Mouse (Mus musculus) activated CD4-positive, CD25-positive, alpha-beta regulatory T cell, adult 4 months (primary cell): Measurements from ENCODE around the gene Cyp2s1. TPM values are rescaled to one million over a fixed set of nuclear protein-coding genes. Genes with fewer than 3 reads are reported as not detected.

ENCODE experiments used
- ATAC-seq: one replicate; pipeline ENCODE4 v1.8.0; 2017
- polyA plus RNA-seq, 2 experiments: library from polyadenylated mRNA; unstranded; fragments of 100-300 nt; shearing (Covaris generic); gene quantifications; one replicate each; pipeline ENCODE4 v1.2.1; 2017

The Cyp2s1 gene
- polyA plus RNA-seq: 1 to 10 TPM; 3.2 to 4.9 TPM

DNA sequence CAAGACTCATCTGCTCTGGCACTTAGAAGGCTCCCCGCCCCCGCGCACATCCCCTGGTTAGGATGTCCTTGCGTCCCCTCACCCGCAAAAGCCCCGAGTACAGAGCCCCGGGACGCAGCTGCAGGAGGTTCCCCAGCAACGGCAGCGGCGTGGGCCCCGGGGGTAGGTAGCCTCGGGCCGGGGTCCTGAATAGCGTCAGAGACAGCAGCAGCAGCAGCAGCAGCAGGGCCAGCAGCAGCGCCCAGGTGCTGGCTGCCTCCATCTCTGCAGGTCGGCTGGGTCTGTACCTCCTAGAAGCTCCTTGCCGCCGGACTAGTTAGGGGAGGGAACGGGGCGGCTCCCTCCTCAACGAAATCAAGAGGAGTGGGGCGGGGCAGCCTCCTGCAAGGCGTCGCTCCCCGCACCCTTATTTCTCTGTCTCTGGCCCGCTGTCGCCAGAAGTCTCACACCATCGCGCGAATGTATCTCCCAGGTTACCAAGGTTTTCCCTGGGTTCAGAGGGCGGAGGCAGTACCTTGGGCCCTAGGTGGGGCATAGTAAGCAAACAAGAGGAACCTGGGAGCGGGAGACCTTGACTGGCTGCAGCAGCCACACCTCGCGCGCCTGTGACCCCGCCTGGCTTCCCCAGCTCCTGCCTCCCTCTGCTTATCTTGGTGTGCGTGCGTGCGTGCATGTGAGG, at the start of gene Cyp2s1:
Cyp2s1 (minus strand) TSS at position 673 of the 679 bp plus-strand sequence.
- peak; percentile 69 for ATAC-seq

- no peak for ATAC-seq
These were observed 48.1 kb upstream of the Cyp2s1 start for GRCm38 (mm10) chr7:25864861-25865260.

DNA sequence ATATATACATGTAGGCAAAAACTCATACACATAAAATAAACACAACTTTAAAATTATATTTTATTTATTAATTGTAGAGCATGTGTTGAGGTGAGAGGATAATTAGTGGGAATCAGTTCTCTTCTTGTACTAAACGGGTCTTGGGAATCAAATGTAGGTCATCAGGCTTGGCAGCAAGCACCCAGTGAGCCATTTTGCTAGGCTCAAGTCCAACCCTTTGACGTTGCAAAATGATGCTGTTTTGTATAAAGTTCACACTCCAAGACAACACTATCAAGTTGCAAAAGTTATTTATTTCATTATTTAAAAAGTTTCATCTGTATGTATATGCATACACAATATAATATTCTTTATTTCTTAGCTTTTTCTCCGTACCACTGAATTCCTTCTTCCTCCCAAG, 47.0 kb upstream of the Cyp2s1 start:
- no peak for ATAC-seq

- no peak for ATAC-seq
These were observed 45.7 kb upstream of the Cyp2s1 start for GRCm38 (mm10) chr7:25862365-25862764.

DNA sequence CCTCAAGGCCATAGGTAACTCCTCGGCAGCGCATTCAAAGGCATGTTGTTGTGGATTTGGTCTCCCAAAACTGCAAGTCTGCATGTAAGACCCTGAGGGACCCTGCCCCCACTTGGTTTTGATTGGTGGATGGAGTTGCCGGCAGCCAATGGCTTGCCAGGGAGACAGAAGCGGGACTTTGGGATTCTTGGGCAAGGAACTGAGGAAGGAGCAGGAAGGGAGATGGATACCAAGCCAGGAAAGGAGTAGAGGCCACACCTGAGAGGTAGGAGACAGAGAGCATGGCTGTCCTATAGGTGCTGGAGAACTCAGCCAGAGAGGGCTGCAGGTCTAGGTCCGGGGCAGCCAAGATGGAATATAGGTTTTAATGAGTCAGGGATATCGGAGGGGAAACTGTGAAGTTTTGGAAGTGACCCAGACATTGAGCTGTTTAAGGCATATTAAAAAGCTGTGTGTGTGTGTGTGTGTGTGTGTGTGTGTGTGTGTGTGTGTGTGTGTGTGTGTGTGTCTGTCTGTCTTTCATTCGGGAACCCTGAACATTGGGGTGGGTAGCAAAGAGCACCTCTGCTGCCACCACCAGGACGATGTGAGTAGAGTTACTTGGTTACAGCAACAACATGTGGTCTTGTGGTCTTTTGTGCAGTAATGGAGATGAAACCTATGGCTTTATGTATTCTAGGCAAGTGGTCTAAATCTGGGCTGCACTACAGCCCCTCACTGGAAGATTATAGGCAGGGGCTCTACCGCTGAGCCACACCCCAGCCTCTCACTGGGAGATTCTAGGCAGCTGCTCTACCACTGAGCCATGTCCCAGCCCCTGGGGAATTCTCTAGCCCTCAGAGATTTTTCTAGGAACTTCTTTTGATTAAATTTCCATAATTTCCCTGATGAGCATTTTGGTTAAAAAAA, 43.5 kb upstream of the Cyp2s1 start:
- ATAC-seq: no peak

DNA sequence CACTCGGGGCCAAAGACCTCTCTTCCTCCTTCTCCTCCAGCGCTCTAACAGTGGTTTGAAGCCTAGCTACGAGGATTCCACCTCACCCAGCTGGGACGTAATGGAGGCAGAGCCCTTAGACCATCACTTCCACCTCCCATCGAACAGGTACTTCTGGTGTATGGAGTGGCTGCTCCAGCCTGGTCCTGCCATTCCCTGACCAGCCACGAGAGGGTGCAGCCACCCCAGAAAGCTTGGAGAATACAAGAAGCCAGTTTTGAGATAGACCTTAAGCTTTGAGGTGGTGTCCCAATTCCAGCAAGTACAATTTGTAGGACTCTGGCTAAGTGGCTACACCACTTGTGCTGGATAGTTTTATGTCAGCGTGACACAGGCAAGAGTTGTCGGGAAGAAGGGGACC, 38.4 kb upstream of the Cyp2s1 start:
- peak; percentile 79 for ATAC-seq

- ATAC-seq: no peak
These were observed 31.7 kb upstream of the Cyp2s1 start for GRCm38 (mm10) chr7:25848444-25848812.

GRCm38 (mm10) chr7:25847722-25848443, 31.2 kb upstream of the Cyp2s1 start:
- ATAC-seq: peak; percentile 76

GRCm38 (mm10) chr7:25844885-25845284, 28.2 kb upstream of the Cyp2s1 start:
- ATAC-seq: no peak

GRCm38 (mm10) chr7:25844423-25844822, 27.7 kb upstream of the Cyp2s1 start:
- no peak for ATAC-seq

- no peak for ATAC-seq
These were observed 26.8 kb upstream of the Cyp2s1 start for GRCm38 (mm10) chr7:25843492-25843891.

DNA sequence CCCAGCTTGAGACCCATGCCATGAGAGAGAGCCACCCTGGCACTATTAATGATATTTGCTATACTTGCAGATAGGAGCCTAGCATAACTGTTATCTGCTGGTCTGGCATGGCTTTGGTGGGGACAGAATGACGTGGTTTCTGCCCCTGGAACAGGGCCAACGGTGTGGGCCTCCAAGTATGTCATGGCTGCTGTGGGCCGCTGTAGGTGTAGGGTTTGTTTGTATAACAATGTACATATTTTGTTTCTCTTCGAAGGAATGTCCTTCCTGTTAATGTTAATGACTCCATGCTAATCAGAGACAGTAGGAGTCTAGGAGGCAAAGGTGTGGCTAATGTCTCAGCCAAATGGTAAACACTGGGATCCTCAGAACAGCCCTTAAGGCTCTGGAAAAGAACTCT, 24.2 kb upstream of the Cyp2s1 start:
- ATAC-seq: no peak

GRCm38 (mm10) chr7:25835188-25835891, 18.6 kb upstream of the Cyp2s1 start:
- ATAC-seq: peak; percentile 98

DNA sequence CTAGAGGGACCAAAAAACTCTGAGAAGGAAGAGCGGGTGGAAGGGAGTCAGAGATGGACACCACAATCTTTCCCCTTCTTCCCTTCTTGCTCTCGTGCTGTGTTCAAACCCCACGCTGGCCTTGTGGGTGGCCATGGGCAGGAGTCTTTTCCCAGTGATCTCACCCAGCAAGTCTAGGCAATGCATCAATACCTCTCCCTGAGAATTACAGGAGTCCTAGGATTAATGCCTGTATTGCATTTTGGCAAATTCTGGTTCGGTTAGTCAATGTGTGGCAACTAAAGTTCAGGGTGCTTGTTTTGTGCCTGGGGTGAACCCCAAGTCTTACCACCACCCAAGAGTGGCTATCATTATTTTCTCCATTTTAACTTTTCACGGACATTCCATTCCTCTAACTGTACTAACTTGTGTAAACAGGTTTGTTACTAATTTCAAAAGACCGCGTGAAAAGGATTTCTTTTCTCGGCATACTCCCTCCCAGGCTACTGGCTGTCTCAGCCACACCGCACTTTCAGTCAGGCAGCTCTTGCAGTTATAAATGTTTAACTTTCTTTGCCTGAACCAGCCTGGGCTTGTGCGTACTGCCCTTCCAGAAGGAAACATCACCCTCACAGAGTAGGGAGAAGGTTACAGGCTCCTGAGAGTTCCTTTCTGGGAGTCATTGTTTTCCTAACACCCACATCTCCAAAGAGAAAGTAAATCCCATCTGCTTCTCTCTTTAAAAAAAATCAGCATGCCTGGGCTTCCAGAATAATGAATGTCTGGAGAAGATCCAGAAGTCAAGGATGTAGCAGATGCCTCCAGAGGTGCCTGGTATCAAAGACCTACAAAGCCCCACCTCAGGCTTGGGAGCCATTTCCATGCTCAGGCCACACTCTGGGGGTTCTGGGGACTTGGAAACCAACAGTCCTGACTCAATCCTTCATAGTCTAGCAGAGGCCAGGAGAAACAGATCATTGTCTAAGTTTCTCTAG, 15.1 kb upstream of the Cyp2s1 start:
- ATAC-seq: no peak

- no peak for ATAC-seq
These were observed 13.5 kb upstream of the Cyp2s1 start for GRCm38 (mm10) chr7:25830251-25830650.

DNA sequence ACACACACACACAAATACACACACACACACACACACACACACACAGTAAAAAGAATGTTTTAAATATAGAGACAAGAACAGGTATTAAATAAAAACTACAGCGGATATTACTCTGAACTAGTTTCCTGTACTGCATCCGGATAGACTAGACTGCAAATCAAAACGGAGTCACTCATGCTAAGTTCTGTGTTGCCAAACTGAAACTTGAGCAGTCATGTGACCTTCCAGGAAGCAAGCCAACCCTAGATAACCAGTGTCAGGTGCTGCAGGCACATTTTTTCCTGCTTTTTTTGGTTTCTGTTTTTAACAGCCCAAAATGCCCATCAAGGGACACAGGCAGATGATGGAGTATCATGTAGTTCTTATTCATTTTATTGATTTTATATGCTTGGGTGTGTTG, 10.5 kb upstream of the Cyp2s1 start:
- peak; percentile 94 for ATAC-seq

DNA sequence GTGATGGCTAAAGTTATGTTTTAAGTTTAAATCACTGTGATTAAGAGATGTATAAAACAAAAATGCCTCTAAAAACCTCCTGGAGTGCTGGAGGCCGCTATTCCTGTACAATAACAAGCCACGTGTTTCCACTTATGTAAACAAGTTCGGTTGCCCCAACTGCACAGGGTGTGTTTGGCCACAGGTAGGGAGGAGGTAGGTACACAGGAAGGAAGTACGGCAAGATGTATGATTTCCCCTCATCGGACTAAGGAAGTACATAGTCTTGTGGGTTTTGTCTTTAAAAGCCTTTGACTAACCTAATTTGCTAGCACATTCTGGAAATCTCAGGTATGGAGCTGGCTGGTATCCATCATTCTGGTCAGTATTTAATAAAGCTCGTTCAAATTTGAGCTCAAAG, 9.3 kb upstream of the Cyp2s1 start:
- ATAC-seq: peak; percentile 65

DNA sequence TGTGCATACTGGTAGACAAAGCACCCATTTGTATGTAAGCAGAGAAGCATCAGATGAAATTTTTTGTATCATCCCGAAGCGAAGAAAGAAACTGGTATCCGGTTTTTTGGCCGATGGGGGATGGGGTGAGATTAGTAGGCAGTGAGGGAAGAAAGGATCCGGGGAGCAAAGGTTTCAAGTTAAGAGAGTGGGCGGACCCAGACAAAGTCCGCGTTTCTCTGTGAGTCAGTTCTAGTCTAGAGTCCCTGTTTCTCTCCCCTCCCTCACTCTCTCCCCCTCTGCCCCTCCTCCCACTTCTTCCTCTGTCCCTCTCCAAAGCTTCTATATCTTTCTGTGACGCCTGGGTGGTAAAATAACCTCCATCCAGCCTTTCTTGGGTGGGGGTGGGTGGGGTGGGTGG, 8.3 kb upstream of the Cyp2s1 start:
- no peak for ATAC-seq

DNA sequence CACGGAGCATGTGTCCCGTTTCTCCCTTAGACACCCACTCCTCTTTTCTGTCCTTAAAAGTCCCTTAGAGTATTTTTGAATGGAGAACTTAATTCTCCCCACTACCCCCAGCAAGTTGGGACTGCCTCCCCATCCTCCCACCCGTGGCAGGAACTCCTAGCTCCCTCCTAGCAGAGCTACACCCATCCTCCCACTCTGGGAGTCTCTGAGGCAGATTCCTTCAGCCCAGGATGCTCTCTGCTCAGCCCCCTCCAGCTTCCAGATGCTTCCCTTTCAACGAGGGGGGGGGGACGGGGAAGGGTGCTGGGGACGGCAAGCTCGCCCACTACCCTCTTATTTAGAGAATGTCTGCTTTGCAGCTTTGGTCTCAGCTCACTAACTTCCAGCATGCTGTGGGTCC, 1.1 kb downstream of the Cyp2s1 start:
- ATAC-seq: no peak

- no peak for ATAC-seq
These were observed 2.0 kb downstream of the Cyp2s1 start for GRCm38 (mm10) chr7:25814711-25815110.

DNA sequence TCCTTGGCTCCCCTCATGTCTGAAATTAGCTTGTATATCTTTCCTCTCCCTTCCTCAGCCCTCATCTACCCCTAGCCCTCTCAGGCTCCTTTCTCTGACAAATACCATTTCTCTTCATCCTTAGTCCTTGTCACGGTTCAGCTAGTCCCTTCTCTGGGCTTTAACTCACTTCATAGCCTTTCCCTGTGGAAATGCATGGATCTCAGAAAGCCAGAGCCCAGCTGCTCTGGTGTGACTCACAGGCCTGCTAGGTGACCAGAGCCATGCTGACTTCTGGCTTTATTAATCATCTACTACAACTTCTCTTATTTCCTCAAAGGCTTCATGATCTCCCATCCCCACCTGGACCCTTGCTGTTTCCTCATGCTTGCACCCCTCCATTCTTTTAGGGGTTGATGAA, 4.5 kb downstream of the Cyp2s1 start:
- ATAC-seq: no peak
